Mouse (Mus musculus) common myeloid progenitor, adult 5-6 weeks (primary cell): ENCODE results near the gene Pum1. TPM values are rescaled to one million over a fixed set of nuclear protein-coding genes. Genes with fewer than 3 reads are reported as not detected.

ENCODE experiments used
- ATAC-seq: replicated peaks from 2 replicates; pipeline ENCODE4 v1.8.0; 2016; ENCODE audit warnings: low read depth, mild to moderate bottlenecking, moderate TSS enrichment, inconsistent platforms; ENCODE audit not compliant: poor library complexity, severe bottlenecking
- total RNA-seq: library from RNA; stranded (forward); fragments of 200-1000, 187-1606 nt; gene quantifications from 2 replicates; pipeline ENCODE4 v1.2.3, GENCODE M21; 2017

The Pum1 gene
- total RNA-seq, 1 experiment from 2014 or later, result 73.1 TPM

DNA sequence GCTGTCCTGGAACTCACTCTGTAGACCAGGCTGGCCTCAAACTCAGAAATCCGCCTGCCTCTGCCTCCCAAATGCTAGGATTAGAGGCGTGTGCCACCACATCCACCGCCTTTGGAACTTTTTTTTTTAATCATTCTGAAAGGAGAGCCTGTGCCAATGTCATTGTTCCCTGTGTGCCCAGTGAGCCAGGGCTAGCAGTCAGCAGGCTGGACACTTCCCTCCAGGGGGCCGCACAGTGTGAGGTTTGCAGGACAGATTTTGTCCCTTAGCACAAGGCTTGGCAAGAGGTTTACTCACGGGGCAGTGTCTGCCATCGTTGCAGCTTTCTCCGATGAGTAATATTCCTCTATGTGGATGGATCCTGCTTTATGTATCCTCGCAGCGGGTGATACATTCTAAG, 143.6 kb downstream of the Pum1 start:
- no peak for ATAC-seq

DNA sequence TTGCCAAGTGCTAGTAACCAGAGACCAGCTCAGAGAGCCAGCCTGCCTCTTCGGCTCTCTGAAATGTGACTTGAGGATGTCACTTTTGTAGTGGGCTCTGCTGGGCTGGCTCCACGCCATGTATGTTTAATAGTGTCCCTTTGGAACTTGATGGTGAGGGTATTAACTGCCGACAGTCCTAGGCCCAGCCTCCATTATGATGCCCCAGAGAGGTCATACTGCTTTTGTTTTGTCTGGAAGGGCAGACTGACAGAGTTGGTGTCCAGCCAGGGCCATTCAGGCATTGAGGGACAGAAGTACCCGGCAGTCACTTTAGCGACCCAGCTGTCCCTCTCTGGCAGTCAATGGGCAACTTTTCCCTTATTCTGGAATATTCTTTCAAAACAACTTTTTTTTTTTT, 146.7 kb downstream of the Pum1 start:
- ATAC-seq, result no peak

DNA sequence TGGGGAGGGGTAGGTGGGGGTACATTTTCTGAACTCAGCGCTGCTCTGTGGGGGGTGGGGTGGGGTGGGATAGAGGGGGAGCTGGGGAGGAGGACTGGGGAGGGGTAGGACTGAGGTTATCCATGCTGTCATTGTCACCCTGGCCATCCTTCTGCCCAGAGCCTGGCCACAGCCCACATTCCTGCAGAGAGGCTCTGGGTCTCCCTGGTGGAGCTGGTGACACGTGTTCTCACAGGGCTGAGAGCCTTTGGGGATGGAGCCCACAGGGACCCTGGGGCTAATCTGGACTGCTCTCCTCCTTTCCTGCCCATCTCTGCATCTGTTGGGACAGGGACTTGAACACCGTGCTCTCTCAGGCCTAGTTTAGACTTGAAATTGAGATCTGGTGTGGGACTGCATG, 147.7 kb downstream of the Pum1 start:
- ATAC-seq, result no peak

DNA sequence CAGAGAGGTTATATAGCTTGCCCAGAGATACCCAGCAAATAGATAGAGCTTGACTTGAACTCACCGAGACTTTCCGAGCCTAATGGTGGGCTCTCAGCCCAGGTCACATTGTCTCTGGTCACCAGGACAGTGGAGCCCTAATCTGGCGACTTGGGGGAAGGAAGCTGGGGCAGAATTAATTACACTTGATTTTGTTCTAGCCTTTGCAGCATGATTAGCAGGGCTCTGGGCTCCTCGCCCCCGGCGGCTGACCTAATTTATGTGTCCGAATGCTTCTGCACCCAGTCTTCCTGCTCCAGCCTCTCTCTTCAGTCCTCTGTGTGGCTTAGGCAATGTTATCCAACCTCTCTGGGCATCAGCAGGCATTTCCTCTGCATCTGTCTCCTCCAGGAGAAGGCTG, 148.3 kb downstream of the Pum1 start:
- ATAC-seq, result no peak

DNA sequence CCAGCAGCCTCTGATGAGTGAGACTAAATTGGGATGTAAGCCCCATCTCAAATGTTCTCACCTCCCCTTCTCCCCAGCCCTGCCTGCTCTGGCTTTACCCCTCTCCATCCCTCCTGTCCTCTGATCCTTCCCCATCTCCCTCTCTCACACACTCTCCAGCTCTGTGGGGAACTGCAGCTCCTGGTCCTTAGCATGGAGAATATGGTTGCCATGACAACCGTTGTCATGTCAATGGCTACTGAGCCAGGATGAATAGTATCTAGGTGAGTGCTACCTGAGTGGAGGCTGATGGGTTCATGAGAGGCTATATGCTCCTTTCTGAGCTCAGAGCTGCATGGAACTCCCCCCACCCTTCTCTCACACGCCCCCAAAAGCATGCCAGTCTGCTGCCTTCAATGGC, 150.8 kb downstream of the Pum1 start:
- no peak for ATAC-seq

DNA sequence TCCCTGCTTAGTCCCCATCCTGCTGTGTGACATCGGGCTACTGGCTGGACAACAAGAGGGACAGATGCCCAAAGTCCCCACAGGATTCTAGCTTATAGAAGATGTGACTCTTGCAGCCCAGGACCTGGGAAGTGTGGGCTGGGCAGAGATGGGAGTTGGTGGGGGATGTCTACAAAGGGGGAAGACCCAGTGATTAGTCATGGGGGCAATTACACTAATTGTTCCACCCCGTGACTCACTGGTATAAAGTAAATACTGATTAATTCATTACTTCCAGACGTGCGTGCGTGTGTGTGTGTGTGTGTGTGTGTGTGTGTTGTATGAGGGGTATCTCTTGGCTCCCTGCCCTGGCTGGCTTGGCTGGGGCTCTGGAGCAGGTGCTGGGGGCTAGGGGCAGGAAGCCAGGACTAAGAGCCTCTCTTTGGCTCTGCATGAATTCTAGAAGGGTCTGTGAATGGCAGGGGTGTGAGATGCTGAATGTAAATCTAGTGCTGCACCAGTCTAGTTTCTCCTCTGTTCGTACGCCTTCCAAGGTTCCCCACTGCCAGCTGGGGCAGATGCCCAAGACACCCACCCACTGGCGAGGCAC, 151.7 kb downstream of the Pum1 start:
- no peak for ATAC-seq

DNA sequence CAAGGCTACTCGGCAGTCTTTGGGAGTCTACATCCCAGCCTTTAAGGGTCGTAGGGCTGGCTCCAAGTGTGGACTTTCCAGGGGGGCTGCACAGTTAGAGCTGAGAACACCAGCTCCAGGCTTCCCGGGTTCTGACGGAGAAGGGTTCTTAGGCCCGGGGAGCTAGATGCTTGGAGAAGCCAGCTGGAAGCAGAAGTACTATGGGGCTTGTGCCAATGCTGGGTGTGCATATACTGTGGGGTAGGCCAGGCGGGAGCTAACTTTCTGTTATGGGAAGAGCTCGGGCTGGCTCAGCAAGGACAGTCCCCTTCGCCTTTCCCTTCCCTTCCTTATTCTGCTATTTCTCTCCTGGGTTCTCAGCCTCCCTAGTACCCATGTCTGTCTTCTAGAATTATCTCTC, 152.7 kb downstream of the Pum1 start:
- ATAC-seq, result no peak

DNA sequence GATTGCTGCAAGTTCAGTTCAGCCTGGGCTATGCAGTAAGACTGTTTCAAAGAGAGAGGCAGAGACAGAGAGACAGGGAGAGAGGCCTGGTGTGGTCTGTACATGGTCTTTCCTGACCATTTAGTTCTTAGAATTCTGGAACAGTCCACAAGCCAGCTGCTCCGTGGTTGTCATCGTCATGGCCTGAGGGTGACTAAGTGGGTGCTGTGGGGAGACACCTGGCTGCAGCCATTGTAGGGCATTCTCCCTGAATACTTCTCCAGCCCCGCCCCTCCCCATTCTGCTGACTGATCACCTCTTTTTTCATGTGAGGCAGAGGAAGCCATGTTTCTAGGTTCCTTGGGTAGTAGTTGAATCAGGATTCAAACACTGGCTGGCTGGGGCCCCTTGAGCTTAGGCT, 156.7 kb downstream of the Pum1 start:
- ATAC-seq, result no peak

DNA sequence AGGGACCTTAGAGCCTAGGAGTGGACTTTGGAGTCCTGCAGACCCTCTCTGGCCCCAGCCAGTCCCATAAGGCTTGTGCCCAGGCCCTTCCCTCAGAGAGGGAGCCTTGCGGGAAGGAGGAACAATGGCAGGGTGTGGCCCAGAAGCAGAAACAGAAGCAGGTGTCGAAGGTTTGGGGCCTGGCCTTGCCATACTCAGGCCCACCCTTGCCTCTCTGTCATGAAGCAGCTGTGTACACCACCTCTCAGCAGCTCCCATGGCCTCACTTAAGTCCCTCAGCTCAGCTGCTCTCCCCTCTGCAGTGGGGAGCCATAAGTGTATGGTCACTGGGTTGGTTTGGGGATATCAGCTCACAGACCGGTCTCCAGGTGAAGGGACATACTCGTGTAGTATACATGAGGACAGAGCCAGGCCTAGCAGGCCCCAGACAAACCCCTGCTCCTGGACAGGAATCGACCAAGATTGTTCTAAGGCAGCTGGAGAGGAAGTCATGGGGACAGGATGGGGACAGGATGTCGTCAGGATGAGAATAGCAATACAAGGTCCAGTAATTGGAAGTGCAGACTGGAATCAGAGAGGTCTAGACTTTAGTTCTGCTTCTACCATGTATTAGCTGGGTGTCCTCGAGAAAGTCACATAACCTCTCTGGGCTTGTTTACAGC, 157.6 kb downstream of the Pum1 start:
- ATAC-seq, result no peak

DNA sequence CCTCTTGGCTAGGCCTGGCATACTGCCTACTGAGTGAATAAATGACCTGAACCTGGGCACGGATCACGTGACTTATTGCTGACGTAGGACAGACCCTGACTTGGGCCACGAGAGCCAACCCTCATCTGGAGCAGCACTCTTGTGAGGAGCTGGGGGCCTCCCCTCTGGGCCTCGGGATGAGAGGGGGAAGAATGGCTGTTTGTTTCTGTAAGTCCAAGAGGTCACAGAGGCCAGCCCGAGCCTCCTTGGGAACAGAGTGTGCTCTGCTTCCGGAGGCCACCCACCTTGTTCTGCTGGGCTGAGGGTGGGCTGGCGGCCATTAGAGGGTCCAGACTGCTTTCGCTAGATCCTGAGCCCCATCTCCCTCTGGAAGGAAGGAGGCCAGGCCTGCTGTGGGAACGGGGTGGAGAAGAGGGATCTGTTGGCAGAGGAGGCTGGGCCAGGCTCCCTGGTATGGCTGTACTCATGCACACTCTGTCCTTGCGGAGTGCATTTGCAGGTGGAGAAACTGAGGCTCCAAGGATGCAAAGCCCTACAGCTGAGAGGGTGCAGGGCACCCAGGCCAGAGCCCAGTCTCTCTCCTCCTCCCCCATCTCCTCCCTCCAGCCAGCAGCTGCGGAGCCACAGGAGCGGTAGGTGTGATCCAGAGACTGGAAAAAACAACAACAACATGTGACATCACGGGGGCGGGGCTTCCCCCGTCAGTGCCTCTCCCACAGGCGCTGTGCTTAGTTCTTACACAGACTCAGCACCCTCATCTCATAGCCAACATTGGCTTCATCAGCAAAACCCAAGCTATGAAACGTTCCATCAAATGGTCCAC, 165.9 kb downstream of the Pum1 start:
- ATAC-seq, result no peak

Other genes with a start within 250 kb of the Pum1 start
- 1.6 TPM in 1 of 2 replicates, not detected in the other for gene Nkain1, start 89.1 kb upstream of the Pum1 start, total RNA-seq
- 1.3 and 2.1 TPM in 2 replicates for gene Sdc3, start 129.2 kb downstream of the Pum1 start, total RNA-seq
- 106 and 110 TPM in 2 replicates for gene Laptm5, start 249.8 kb downstream of the Pum1 start, total RNA-seq